Mouse (Mus musculus): ENCODE data around the gene Exosc1.

- no peak for TF ChIP-seq CTCF (conservative IDR thresholded peaks at IDR 0.05; ENCODE audit: low read length)
- TF ChIP-seq NANOG (IDR thresholded peaks at IDR 0.05; ENCODE audit: borderline replicate concordance, low read length): no peak
Measured at GRCm38 (mm10) chr19:41888191-41888590, 45.0 kb downstream of the Exosc1 start.
